Mouse (Mus musculus) heart, adult 8-10 months (tissue): ENCODE data around the gene Pbx3. TPM values are rescaled to one million over a fixed set of nuclear protein-coding genes. Genes with fewer than 3 reads are reported as not detected.

Experiments
- DNase-seq: peaks from one replicate; pipeline ENCODE4 v3.0.0; 2022; ENCODE audit warnings: low spot score
- total RNA-seq, 4 experiments: library from RNA; stranded (reverse); gene quantifications; 2 replicates each; pipeline ENCODE4 v1.2.4; 2022

The Pbx3 gene
- total RNA-seq, 4 experiments from 2014 or later: 7.8 to 11.4 (median 10.0) TPM

DNA sequence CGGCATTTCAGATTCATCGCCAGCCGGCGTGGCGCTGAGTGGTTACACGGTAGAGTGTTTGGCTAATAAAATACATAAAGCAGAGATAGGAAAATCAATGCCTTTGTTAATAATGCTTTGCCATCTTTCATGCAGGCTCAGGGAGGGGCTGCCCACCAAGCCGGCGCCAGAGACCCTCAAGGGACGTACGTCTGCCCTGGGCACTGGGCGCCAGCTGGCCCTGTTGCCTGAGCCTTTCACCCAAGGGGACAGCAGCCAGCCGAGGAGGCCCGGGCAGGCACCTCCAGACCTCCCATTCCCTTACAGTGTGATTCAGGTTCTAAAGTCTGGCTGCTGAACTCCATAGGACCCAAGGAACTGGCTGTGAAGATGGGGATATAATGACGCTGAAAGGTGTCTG, 225.5 kb downstream of the Pbx3 start:
- DNase-seq: no peak

DNA sequence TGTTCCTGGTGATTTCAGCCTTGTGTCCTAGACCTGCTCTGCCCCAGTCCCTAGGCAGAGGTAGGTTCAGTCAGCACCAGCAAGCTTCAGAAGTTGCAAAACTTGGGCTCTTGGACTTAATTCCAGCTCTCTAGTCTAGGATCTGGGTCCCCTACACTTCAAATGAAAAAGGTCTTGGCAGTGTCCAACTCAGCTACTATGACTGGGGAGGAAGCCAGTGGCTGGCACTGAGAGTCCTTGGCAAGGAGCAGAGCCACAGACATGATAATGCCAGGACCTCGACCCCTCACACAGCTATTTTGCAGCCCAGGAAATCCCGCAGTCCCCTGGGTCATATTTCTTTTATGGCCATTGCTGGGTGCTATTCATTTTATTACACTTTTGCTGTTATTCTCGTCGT, 225.9 kb downstream of the Pbx3 start:
- DNase-seq: no peak

DNA sequence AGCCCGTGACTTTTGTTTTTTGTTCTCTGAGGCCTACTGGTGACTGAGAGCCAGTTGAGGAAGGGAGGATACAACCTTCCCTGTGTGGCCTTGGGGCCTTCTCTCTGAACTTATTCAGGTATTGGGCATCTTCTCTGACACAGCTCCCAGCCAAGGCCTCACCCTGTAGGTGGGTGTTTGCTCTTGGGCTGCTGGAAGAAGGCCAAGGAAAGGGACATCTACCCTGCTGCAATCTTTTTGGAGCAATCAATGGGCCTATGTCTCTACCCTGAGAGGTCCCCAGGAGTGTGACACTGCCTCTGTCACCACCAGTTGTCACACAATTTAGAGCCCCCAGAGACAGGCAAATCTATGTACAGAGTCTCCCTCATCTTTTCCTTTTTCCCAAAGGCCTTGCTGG, 226.5 kb downstream of the Pbx3 start:
- DNase-seq: no peak

DNA sequence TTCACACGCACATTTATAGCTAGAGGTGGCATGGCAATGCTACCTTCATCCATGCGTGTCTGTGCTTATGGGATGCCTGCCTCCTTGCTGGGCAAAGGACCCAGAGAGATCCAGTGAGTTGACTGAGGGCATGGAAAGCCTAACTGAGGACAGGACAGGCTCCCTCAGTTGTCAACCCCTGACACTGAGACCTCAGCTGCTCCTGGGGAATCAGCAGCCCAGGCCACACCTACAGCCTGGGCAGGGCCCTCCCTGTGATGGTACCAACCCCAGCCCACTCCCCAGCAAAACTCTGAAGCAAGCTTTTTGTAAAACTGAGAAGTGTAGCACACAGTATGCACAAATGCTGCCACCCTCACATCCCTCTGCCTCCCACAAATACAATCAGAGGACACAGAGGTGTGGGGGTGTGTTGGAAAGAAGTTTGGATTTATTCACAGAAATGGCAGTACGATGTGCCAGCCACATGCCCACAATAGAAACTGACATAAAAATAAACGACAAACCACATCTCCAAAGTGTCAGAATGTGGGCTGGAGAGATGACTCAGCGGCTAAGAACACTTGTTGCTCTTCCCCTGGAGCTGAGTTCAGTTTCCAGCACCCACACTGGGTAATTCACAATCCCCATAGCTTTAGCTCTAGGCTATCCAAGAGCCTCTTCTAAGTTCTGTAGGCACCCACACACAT, 233.3 kb downstream of the Pbx3 start:
- no peak for DNase-seq

DNA sequence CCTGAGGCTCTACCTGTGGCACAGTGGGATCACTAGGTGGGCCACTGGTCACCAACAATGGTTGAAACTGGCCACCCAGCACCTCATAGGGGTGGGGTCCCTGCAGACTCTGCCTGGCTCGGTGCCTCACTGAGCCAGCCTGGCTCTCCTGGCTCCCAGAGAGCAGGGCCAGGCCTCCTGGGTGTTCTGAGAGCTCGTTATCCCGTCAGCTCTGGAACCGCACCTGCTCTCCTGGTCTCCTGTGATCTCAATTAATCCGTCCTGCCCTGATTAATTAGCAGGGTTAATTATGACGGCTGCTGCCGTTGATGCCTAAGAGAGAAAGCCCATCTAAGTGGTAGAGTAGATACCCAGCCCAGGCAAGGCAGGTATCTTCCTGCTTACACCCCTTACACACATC, 237.6 kb downstream of the Pbx3 start:
- DNase-seq: no peak

DNA sequence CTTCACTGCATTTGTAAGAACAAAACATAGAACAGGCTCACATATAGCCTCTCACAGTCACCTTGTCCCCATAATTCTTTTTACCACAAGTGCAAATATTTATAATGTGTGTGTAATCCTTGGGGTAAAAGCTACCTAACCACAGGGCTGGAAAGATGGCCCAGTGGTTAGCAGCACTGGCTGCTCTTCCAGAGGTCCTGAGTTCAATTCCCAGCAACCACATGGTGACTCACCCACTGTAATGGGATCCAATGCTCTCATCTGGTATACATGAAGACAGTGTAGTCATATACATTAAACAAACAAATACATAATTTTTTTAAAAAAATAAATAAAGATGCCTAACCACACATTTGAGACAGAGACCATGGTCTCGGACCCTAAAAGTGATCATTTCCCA, 240.2 kb downstream of the Pbx3 start:
- no peak for DNase-seq

DNA sequence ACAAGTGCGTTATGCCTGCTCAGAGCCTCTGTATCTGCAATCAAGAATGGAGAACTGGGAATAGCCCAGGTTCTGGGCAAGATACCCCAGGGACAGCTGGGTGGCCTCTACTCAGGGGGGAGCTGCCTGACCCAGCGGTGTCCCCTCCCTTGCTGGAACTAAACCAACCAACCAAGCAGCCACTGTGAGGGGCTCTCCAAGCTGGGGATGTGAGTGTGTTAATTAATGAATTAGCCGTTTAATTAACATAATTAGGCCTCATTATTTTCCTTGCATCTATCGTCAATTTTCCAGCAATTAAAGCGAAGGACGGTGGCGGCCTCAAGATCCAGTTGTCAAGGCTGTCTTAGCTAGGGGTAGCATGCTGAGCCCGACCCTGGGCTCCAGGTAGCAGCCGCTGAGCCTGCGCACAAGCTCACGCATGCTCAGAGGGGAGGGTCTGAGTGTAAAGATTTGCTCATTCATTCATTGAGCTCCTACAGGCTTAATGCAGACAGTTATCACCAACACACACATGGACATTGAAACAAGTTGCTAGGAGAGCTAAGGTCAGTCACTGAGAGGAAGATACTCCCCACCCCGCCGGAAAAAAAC, 243.2 kb downstream of the Pbx3 start:
- DNase-seq: no peak

DNA sequence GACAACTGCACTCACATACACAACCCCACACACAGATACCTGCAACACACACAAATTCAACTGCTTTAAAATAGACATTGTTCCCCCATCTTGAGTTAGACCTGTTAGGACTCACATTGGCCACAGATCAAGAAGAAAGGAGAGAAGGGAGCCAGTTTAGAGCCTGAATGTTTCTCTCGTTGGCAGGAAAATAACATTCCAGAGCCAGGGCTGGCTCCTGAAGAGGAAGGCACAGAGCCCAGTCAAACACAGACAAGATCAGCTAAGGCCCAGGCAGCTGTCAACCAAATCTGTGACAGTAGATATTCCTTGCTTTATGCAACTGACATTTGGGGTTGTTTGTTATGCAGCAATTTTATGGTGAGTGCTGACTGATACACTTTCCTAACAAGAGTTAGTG, 245.1 kb downstream of the Pbx3 start:
- DNase-seq: peak; percentile 9

DNA sequence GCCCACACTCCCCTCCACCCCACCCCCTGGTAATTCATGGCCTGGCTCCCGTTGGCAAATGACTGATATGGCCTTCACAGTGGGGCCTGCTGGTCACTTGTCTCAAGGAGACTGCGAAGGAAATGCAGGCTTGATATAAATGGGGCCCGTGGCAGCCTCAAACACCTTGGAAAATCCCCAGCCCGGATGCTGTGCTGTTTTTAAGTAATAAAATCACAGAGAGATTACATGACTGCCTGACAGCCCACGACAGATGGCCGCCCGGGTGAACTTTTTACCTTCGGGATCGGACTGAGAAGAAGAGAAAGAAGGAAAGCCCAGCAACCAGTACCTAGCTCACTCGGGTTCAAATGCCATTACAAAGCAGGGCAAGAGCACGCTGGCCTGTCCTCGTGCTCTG, 249.0 kb downstream of the Pbx3 start:
- no peak for DNase-seq

Other genes starting within 250 kb of the Pbx3 start
- 10 to 100 TPM; 60.5 to 73.6 (median 68.7) TPM for gene Mapkap1, start 33.6 kb upstream of the Pbx3 start, total RNA-seq